Mouse (Mus musculus): ENCODE results near the gene Lrrc38. TPM values are rescaled to one million over a fixed set of nuclear protein-coding genes. Genes with fewer than 3 reads are reported as not detected.

Gene Lrrc38
- total and polyA plus RNA-seq, 3 experiments = not detected

- H3K9me3 ChIP-seq (replicated peaks) = peaks cover 47% of the 10 kb centered on the region
- no peaks in the 10 kb centered on the region for H3K27me3 ChIP-seq (ENCODE audit: insufficient read depth, low read length)
- TF ChIP-seq CTCF (IDR thresholded peaks at IDR 0.05; ENCODE audit: low read depth, low read length) (no peak), TAL1 (conservative IDR thresholded peaks at IDR 0.05; ENCODE audit: low read depth, low read length) (no peak), GATA1 (IDR thresholded peaks at IDR 0.05; ENCODE audit: borderline replicate concordance, low read length) (no peak), GATA2 (IDR thresholded peaks at IDR 0.05; ENCODE audit: borderline replicate concordance, low read depth, low read length) (no peak), POLR2AphosphoS5 (IDR thresholded peaks at IDR 0.05; ENCODE audit: insufficient replicate concordance, low read depth, low read length) (no peak)
- H3K4me1 ChIP-seq (ENCODE audit: insufficient read depth, low read depth, low read length) = no peaks in the 10 kb centered on the region
- no peaks in the 10 kb centered on the region for H3K36me3 ChIP-seq (replicated peaks)
- ATAC-seq (ENCODE audit: extremely low read depth, insufficient number of reproducible peaks, low FRiP score, poor library complexity, severe bottlenecking) (no peak), DNase-seq (ENCODE audit: low spot score) (no peak)
- H3K4me3 ChIP-seq (ENCODE audit: low read depth, low read length) = no peak overlapping the region
Measured at GRCm38 (mm10) chr4:143366415-143367041, 17.0 kb downstream of the Lrrc38 start.

- Histone ChIP-seq H3K9me3 (replicated peaks) (peaks cover 38% of the 10 kb centered on the region), H3K4me1 (ENCODE audit: insufficient read depth, low read depth, low read length) (no peaks in the 10 kb centered on the region), H3K27me3 (ENCODE audit: insufficient read depth, low read length) (no peaks in the 10 kb centered on the region), H3K36me3 (replicated peaks) (no peaks in the 10 kb centered on the region), H3K4me3 (ENCODE audit: low read depth, low read length) (no peak overlapping the region)
- ATAC-seq (ENCODE audit: extremely low read depth, insufficient number of reproducible peaks, low FRiP score, poor library complexity, severe bottlenecking) (no peak), DNase-seq (ENCODE audit: low spot score) (no peak)
- TF ChIP-seq GATA2 (IDR thresholded peaks at IDR 0.05; ENCODE audit: borderline replicate concordance, low read depth, low read length) = no peak
- no peak for TF ChIP-seq GATA1 (IDR thresholded peaks at IDR 0.05; ENCODE audit: borderline replicate concordance, low read length)
Measured at GRCm38 (mm10) chr4:143379480-143379879, 29.9 kb downstream of the Lrrc38 start.

DNA sequence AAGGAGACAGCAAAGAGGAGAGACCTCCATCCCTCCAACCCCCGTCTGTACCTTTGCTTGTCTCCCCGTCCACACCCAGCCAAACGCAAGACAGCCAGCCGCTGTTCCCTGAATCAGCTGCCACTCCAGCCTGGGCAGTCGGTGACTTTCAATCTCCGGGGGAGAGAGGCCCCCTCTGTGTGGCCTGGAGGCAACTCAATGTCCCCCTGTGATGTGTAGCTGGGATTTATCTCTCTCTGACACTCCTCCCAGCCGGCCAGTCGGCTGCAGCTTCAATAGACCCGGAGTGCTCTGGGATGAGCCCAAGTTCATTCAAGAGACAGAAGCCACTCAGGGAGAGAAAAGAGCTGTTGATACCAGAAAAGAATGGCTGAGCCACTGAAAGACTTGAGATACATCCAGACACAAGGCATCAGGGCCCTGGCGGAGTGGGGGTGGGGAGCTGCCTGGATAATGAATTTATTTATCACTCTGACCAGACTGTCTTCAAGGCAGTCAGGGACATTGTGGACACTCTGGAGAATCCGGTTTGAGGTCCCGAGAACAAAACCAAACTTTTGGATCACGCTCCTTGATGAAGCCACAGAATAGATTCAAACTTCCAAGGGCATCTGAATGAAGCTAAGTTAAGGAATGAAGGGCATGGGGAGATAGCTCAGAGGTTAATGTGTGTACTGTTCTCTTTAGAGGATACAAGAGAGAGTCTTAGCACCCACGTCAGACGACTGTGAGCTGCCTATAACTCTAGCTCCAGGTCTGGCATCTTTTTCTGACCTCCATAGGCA, 30.6 kb downstream of the Lrrc38 start:
- ATAC-seq (ENCODE audit: extremely low read depth, insufficient number of reproducible peaks, low FRiP score, poor library complexity, severe bottlenecking) = no peak
- no peaks in the 10 kb centered on the region for H3K36me3 ChIP-seq (replicated peaks)
- peaks cover 38% of the 10 kb centered on the region for H3K9me3 ChIP-seq (replicated peaks)
- H3K4me1 ChIP-seq (ENCODE audit: insufficient read depth, low read depth, low read length) = no peaks in the 10 kb centered on the region
- no peaks in the 10 kb centered on the region for H3K27me3 ChIP-seq (ENCODE audit: insufficient read depth, low read length)
- TF ChIP-seq GATA1 (IDR thresholded peaks at IDR 0.05; ENCODE audit: borderline replicate concordance, low read length) (no peak), GATA2 (IDR thresholded peaks at IDR 0.05; ENCODE audit: borderline replicate concordance, low read depth, low read length) (no peak), POLR2AphosphoS5 (IDR thresholded peaks at IDR 0.05; ENCODE audit: insufficient replicate concordance, low read depth, low read length) (no peak), TAL1 (conservative IDR thresholded peaks at IDR 0.05; ENCODE audit: low read depth, low read length) (no peak), CTCF (IDR thresholded peaks at IDR 0.05; ENCODE audit: low read depth, low read length) (no peak)
- no peak for DNase-seq (ENCODE audit: low spot score)
- no peak overlapping the region for H3K4me3 ChIP-seq (ENCODE audit: low read depth, low read length)

DNA sequence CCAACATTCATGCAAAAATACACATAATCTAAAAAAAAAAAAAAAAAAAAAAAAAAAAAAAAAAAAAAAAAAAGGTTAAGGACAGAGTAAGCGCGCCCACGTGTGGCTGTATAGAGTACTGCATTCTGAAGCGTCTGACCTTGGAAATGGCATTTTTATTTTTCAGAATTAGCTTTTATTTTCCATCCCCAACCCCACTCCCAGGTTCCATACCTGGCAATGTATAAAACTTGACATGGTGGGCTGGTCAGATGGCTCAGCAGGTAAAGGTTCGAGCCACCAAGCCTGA, 31.1 kb downstream of the Lrrc38 start:
- Histone ChIP-seq H3K27me3 (ENCODE audit: insufficient read depth, low read length) (no peaks in the 10 kb centered on the region), H3K9me3 (replicated peaks) (peaks cover 36% of the 10 kb centered on the region), H3K36me3 (replicated peaks) (no peaks in the 10 kb centered on the region), H3K4me3 (ENCODE audit: low read depth, low read length) (no peak overlapping the region), H3K4me1 (ENCODE audit: insufficient read depth, low read depth, low read length) (no peaks in the 10 kb centered on the region)
- no peak for DNase-seq (ENCODE audit: low spot score)
- ATAC-seq (ENCODE audit: extremely low read depth, insufficient number of reproducible peaks, low FRiP score, poor library complexity, severe bottlenecking) = no peak
- no peak for TF ChIP-seq TAL1 (conservative IDR thresholded peaks at IDR 0.05; ENCODE audit: low read depth, low read length)
- TF ChIP-seq GATA2 (IDR thresholded peaks at IDR 0.05; ENCODE audit: borderline replicate concordance, low read depth, low read length) = no peak
- no peak for TF ChIP-seq GATA1 (IDR thresholded peaks at IDR 0.05; ENCODE audit: borderline replicate concordance, low read length)
- TF ChIP-seq CTCF (IDR thresholded peaks at IDR 0.05; ENCODE audit: low read depth, low read length) = no peak
- no peak for TF ChIP-seq POLR2AphosphoS5 (IDR thresholded peaks at IDR 0.05; ENCODE audit: insufficient replicate concordance, low read depth, low read length)

GRCm38 (mm10) chr4:143382163-143382562, 32.6 kb downstream of the Lrrc38 start:
- no peaks in the 10 kb centered on the region for H3K36me3 ChIP-seq (replicated peaks)
- H3K27me3 ChIP-seq (ENCODE audit: insufficient read depth, low read length) = no peaks in the 10 kb centered on the region
- no peak for TF ChIP-seq GATA1 (IDR thresholded peaks at IDR 0.05; ENCODE audit: borderline replicate concordance, low read length)
- TF ChIP-seq GATA2 (IDR thresholded peaks at IDR 0.05; ENCODE audit: borderline replicate concordance, low read depth, low read length) = no peak
- no peak for TF ChIP-seq POLR2AphosphoS5 (IDR thresholded peaks at IDR 0.05; ENCODE audit: insufficient replicate concordance, low read depth, low read length)
- TF ChIP-seq CTCF (IDR thresholded peaks at IDR 0.05; ENCODE audit: low read depth, low read length) = no peak
- TF ChIP-seq TAL1 (conservative IDR thresholded peaks at IDR 0.05; ENCODE audit: low read depth, low read length) = no peak
- no peak for ATAC-seq (ENCODE audit: extremely low read depth, insufficient number of reproducible peaks, low FRiP score, poor library complexity, severe bottlenecking)
- H3K9me3 ChIP-seq (replicated peaks) = peaks cover 29% of the 10 kb centered on the region
- H3K4me3 ChIP-seq (ENCODE audit: low read depth, low read length) = no peak overlapping the region
- H3K4me1 ChIP-seq (ENCODE audit: insufficient read depth, low read depth, low read length) = no peaks in the 10 kb centered on the region
- DNase-seq (ENCODE audit: low spot score) = no peak

GRCm38 (mm10) chr4:143383646-143384045, 34.1 kb downstream of the Lrrc38 start:
- H3K4me3 ChIP-seq (ENCODE audit: low read depth, low read length) = no peak overlapping the region
- ATAC-seq (ENCODE audit: extremely low read depth, insufficient number of reproducible peaks, low FRiP score, poor library complexity, severe bottlenecking) (no peak), DNase-seq (ENCODE audit: low spot score) (no peak)
- H3K36me3 ChIP-seq (replicated peaks) = no peaks in the 10 kb centered on the region
- H3K4me1 ChIP-seq (ENCODE audit: insufficient read depth, low read depth, low read length) = no peaks in the 10 kb centered on the region
- H3K9me3 ChIP-seq (replicated peaks) = peaks cover 20% of the 10 kb centered on the region
- H3K27me3 ChIP-seq (ENCODE audit: insufficient read depth, low read length) = no peaks in the 10 kb centered on the region
- TF ChIP-seq CTCF (IDR thresholded peaks at IDR 0.05; ENCODE audit: low read depth, low read length) = no peak
- no peak for TF ChIP-seq GATA1 (IDR thresholded peaks at IDR 0.05; ENCODE audit: borderline replicate concordance, low read length)
- TF ChIP-seq TAL1 (conservative IDR thresholded peaks at IDR 0.05; ENCODE audit: low read depth, low read length) = no peak
- TF ChIP-seq GATA2 (IDR thresholded peaks at IDR 0.05; ENCODE audit: borderline replicate concordance, low read depth, low read length) = no peak
- TF ChIP-seq POLR2AphosphoS5 (IDR thresholded peaks at IDR 0.05; ENCODE audit: insufficient replicate concordance, low read depth, low read length) = no peak

Data from G1E (cell line).